In the genomic region with DNA sequence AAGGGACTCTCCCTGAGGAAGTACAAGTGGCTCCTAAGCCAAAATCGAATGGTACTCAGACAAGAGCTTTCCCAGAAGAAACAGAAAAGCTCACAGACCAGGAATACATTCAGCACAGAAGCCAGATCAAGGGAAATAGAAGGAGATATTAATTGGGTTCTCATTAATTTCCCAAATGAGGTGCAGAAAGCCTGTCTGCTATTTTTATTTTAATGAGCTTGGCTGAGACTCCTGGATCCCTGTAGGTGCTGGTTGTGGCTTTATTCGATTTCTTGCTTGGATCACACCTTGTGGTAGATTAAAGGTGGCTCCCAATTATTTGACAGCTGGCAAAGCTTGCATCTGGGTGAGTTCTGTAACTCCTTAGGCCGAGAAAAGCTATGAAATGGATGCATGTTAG, we compare ENCODE assay signal across 25 mouse cellular contexts. TPM values are rescaled to one million over a fixed set of nuclear protein-coding genes. Genes with fewer than 3 reads are reported as not detected.
"Had no signal": no experiment of that assay in that cellular context is flagged by ENCODE, and none has a peak within 500 bp of the region (broad histone marks: within the 10 kb centered on the region; RNA-seq: fewer than 3 reads in every experiment).

No protein-coding gene starts in this region.

- H3K4me3 ChIP-seq: limb, embryonic 12.5 days; limb, embryonic 15.5 days; neural tube, embryonic 12.5 days; neural tube, embryonic 15.5 days had no signal

- H3K36me3 ChIP-seq: limb, embryonic 12.5 days; limb, embryonic 15.5 days; neural tube, embryonic 12.5 days; neural tube, embryonic 15.5 days had no signal

- ATAC-seq: liver, postnatal 0 days; lung, postnatal 0 days had no signal

- H3K27me3 ChIP-seq: limb, embryonic 15.5 days; neural tube, embryonic 12.5 days; neural tube, embryonic 15.5 days had no signal

- DNase-seq: kidney, adult 9 months; kidney, postnatal 14 days; kidney, postnatal 4 days; left cerebral cortex, postnatal 4 days; liver, postnatal 0 days; lung, embryonic 14.5 days; right cerebral cortex, adult 18-20 months; right cerebral cortex, postnatal 14 days; right cerebral cortex, postnatal 4 days; thymus, adult 2 months; thymus, postnatal 14 days; thymus, postnatal 4 days had no signal

- H3K9ac ChIP-seq: limb, embryonic 12.5 days; limb, embryonic 15.5 days; liver, embryonic 14.5 days; liver, postnatal 0 days; lung, embryonic 14.5 days; neural tube, embryonic 12.5 days; neural tube, embryonic 15.5 days had no signal

- H3K4me1 ChIP-seq: neural tube, embryonic 12.5 days had no signal

- H3K4me2 ChIP-seq: limb, embryonic 12.5 days; limb, embryonic 15.5 days; liver, embryonic 11.5 days; lung, embryonic 14.5 days; neural tube, embryonic 12.5 days; neural tube, embryonic 15.5 days had no signal

- H3K9me3 ChIP-seq: limb, embryonic 12.5 days; limb, embryonic 15.5 days; neural tube, embryonic 12.5 days; neural tube, embryonic 15.5 days had no signal

- H3K27ac ChIP-seq: limb, embryonic 12.5 days; limb, embryonic 15.5 days; liver, embryonic 14.5 days; macrophage; neural tube, embryonic 12.5 days; neural tube, embryonic 15.5 days; stomach, postnatal 0 days had no signal

RNA-seq across cellular contexts. Expression of gene Pcp4, which starts 35.2 kb away (rescaled TPM):
- polyA plus RNA-seq: liver, postnatal 0 days; macrophage; thymus, adult 2 months had no signal

RNA-seq across cellular contexts. Expression of gene Itgb2l, which starts 59.2 kb away (rescaled TPM):
- total RNA-seq: layer of hippocampus, adult 18-20 months; layer of hippocampus, postnatal 14 days; left cerebral cortex, adult 8-10 months; left cerebral cortex, postnatal 14 days; left cerebral cortex, postnatal 4 days had no signal
